Mouse (Mus musculus): ENCODE measurements at regions not wholly inside any gene's neighbourhood (a gene's known extent, or its start where the extent isn't known, plus 50 kb on each side); places are given as distances from the start of the nearest gene placed in this dataset.

DNA sequence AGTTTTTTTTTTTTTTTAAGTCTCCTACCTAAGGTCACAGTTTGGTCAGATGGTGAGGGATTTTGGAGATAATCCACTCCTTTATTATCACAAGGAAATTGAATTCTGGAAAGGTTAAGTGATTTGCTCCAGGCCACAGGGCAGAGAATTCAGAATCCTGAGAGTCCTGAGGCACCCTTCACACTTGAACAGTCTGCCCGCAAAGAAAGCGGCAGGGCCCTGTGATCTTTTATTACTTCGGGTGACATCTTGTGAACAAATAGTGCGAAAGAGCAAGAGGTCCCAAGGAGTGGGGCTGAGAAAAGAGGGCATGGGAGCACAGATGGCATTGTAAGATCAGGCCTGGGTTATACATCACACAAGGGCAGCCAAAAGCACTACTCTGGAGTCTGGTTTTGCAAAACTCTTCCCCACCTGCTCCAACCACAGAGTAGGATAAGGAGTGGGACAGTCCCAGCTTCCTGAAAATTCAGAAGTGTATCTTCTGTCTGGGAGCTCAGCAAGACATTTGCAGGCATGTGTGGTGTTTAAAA, 150.5 kb upstream of the Wdr11 start:
- no peak overlapping the region for H3K4me2 ChIP-seq
- H3K27ac ChIP-seq, result no peak overlapping the region
- no peak overlapping the region for H3K4me3 ChIP-seq
- H3K9ac ChIP-seq, result no peak overlapping the region
- H3K9me3 ChIP-seq (replicated peaks), result no peaks in the 10 kb centered on the region
- no peaks in the 10 kb centered on the region for H3K27me3 ChIP-seq
- ATAC-seq, result no peak
- 70% methylated on average over 4 of the region's 4 CpGs for WGBS
- no peaks in the 10 kb centered on the region for H3K4me1 ChIP-seq
- no peaks in the 10 kb centered on the region for H3K36me3 ChIP-seq (ENCODE audit: poor library complexity, severe bottlenecking)

DNA sequence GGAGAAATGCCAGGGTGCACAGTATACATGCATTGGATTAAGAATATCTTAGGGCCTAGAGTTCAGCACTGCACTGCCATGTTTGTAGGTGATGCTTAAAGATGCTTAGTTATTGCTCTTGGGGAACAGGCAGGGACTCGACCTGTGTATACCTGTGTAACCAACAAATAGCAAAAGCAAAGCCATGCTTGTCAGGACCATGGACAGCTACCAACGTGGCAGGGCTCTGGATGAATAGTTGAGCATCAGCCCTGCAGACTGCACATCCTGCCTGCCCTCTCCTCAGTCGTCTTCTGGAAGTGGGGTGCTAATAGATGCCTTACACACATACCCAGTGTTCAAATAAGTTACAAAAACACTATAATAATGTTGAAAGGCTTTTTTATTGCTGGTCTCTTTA, 122.2 kb upstream of the Wdr11 start:
- H3K36me3 ChIP-seq (ENCODE audit: poor library complexity, severe bottlenecking), result no peaks in the 10 kb centered on the region
- no peaks in the 10 kb centered on the region for H3K9me3 ChIP-seq (replicated peaks)
- no peak overlapping the region for H3K4me2 ChIP-seq
- no peak overlapping the region for H3K27ac ChIP-seq
- H3K9ac ChIP-seq, result no peak overlapping the region
- WGBS, result 15% methylated on average over 3 of the region's 3 CpGs
- no peaks in the 10 kb centered on the region for H3K4me1 ChIP-seq
- ATAC-seq, result no peak
- no peaks in the 10 kb centered on the region for H3K27me3 ChIP-seq
- no peak overlapping the region for H3K4me3 ChIP-seq

DNA sequence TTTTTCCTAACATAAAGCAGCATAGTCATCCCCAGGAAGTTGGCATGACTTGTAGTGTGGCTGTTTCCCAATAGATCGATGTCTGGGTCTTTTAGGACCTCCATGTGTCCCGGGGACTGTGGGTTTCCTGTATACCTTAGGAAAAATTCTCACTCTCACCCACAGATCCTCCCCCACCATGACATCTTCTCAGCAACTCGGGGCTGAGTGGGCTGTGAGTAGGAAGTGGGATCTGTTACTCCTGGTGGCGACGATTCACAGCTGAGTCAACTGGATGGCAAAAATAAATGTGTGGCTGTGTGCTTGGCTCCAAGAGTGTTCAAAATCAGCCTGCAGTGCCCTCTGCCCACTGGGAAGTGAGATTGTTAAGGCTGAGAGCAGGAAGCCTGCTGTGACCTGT, 107.9 kb upstream of the Wdr11 start:
- H3K36me3 ChIP-seq (ENCODE audit: poor library complexity, severe bottlenecking), result no peaks in the 10 kb centered on the region
- no peak overlapping the region for H3K9ac ChIP-seq
- H3K27ac ChIP-seq, result no peak overlapping the region
- no peaks in the 10 kb centered on the region for H3K4me1 ChIP-seq
- no peak overlapping the region for H3K4me3 ChIP-seq
- WGBS, result 86% methylated on average over 5 of the region's 5 CpGs
- no peak for ATAC-seq
- 0 out of 2 replicates have a peak, but pooled peaks cover 6% of the 10 kb centered on the region for H3K9me3 ChIP-seq (replicated peaks)
- H3K27me3 ChIP-seq, result no peaks in the 10 kb centered on the region
- no peak overlapping the region for H3K4me2 ChIP-seq

DNA sequence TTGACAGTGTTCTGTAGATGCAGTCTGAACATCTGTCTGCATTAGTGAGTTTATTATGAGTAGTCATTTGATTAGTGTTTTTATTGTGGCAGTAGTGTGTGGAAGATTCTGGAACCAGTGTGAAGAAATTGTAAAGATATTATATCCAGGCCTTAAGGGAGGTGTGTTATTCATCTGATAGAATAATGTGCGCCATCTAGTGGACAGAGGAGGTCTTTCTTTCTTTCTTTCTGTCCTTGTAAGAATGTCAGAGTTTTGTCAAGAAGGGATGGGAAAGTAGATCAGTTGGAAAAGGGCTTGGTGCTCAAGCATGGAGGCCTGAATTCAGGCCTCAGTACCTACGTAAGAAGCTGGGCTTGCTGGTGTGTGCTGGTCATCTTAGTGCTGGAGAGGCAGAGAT, 84.8 kb upstream of the Wdr11 start:
- Histone ChIP-seq H3K27me3 (no peaks in the 10 kb centered on the region), H3K9ac (no peak overlapping the region), H3K4me3 (no peak overlapping the region), H3K4me2 (no peak overlapping the region), H3K27ac (no peak overlapping the region), H3K9me3 (replicated peaks) (no peaks in the 10 kb centered on the region), H3K36me3 (ENCODE audit: poor library complexity, severe bottlenecking) (no peaks in the 10 kb centered on the region), H3K4me1 (no peaks in the 10 kb centered on the region)
- WGBS, result 25% methylated on average over 2 of the region's 2 CpGs
- ATAC-seq, result no peak

DNA sequence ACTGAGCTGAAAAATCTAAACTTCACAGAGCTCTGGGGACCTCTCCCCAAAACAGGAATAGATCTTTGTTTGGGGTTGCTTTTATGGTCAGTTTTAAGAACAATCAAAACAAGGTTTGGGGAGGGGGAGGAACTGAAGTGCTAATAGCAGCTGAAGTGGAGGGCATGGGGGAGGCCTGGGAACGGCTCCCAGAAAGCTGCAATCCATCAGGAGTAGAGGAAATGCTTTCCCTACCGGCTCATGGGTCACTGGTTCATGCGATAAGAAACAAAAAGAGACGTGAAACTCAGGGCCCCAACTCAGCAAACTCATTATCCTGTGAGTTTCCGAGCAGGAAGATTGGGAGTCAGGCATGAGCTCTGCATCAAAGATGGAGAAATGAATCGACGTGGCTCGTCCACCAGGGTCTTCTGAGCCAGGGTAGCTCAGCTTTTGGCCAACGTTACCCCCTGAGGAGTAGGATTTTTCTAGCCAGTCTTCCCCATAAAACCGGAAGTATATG, 82.0 kb upstream of the Wdr11 start:
- Histone ChIP-seq H3K4me1 (no peaks in the 10 kb centered on the region), H3K27ac (no peak overlapping the region), H3K36me3 (ENCODE audit: poor library complexity, severe bottlenecking) (no peaks in the 10 kb centered on the region), H3K9me3 (replicated peaks) (no peaks in the 10 kb centered on the region), H3K4me2 (no peak overlapping the region), H3K4me3 (no peak overlapping the region), H3K9ac (no peak overlapping the region), H3K27me3 (no peaks in the 10 kb centered on the region)
- no peak for ATAC-seq
- WGBS, result 63% methylated on average over 10 of the region's 10 CpGs

DNA sequence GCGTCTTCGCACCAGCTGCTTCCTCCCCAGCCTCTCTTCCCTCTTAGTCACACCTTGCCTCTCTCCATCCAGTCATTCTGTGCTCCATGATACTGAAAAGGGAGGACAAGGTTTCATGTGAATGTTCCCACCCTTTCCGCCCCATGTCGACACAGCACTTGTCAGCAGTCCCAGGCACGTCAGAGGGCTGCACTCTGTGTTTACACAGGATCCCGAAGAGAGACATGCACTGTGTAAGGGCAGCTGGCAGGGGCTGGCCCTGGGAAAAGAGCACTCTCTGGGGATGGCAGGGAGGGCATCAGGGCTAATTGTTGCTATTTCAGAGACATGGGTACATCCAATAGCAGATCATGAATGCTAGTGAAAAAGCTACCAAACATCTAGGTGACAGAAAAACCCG, 77.0 kb upstream of the Wdr11 start:
- H3K4me1 ChIP-seq, result 0 out of 2 replicates have a peak, but pooled peaks cover 5% of the 10 kb centered on the region
- H3K9me3 ChIP-seq (replicated peaks), result no peaks in the 10 kb centered on the region
- no peak overlapping the region for H3K4me2 ChIP-seq
- 83% methylated on average over 7 of the region's 7 CpGs for WGBS
- ATAC-seq, result no peak
- no peak overlapping the region for H3K4me3 ChIP-seq
- H3K27me3 ChIP-seq, result no peaks in the 10 kb centered on the region
- no peak overlapping the region for H3K27ac ChIP-seq
- H3K9ac ChIP-seq, result no peak overlapping the region
- H3K36me3 ChIP-seq (ENCODE audit: poor library complexity, severe bottlenecking), result no peaks in the 10 kb centered on the region

DNA sequence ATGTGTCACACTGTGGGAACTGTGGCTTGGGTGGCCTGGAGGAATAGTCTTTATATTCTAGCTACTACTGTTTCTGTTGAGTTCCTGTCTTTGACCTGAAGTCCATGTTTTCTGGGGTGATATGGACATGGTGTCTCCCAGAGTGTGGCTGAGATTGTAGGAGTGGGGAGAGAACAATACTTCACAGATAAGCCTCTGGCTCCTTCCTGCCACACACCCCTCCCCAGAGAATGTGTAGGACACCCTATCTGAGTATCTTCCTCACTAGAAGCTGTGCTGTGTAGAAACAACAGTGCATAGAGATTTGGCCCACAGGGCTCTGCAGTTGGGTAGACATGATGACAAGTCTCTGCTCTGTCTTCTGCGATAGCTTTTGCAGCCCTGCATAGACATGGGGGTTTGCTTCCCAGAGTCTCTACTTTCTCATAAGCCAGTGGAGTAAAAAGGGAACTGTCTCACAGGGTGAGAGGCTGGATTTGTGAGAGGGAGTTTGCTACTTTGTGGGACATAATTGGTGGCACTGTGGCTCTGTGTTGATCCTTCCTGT, 67.2 kb upstream of the Wdr11 start:
- no peak overlapping the region for H3K4me2 ChIP-seq
- no peaks in the 10 kb centered on the region for H3K4me1 ChIP-seq
- no peaks in the 10 kb centered on the region for H3K9me3 ChIP-seq (replicated peaks)
- ATAC-seq, result no peak
- no peaks in the 10 kb centered on the region for H3K27me3 ChIP-seq
- H3K9ac ChIP-seq, result no peak overlapping the region
- H3K4me3 ChIP-seq, result no peak overlapping the region
- H3K36me3 ChIP-seq (ENCODE audit: poor library complexity, severe bottlenecking), result no peaks in the 10 kb centered on the region
- no peak overlapping the region for H3K27ac ChIP-seq
- WGBS, result 100% methylated on average over 1 of the region's 1 CpGs

DNA sequence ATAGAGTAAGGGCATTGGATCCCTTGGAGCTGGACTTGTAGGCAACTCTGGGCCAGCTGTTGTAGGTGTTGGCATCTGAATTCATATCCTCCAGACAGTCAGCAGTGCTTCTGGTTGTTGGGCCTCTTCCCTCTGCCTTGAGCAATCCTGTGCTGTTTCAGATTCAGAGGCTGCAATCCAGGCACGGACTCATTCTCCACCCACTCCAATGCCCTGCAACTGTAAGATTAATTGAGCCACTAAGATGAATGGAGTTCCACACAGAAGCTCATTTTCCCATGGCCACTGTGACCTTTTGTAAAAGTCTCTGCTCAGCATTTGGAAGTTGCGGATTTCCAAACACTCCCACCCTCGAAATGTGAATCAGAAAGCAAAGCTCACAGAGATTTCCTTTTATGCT, 65.7 kb upstream of the Wdr11 start:
- no peaks in the 10 kb centered on the region for H3K36me3 ChIP-seq (ENCODE audit: poor library complexity, severe bottlenecking)
- H3K27ac ChIP-seq, result no peak overlapping the region
- no peak overlapping the region for H3K4me3 ChIP-seq
- 34% methylated on average over 3 of the region's 3 CpGs for WGBS
- no peak for ATAC-seq
- H3K27me3 ChIP-seq, result no peaks in the 10 kb centered on the region
- H3K4me2 ChIP-seq, result no peak overlapping the region
- H3K9ac ChIP-seq, result no peak overlapping the region
- H3K9me3 ChIP-seq (replicated peaks), result no peaks in the 10 kb centered on the region
- H3K4me1 ChIP-seq, result no peaks in the 10 kb centered on the region

DNA sequence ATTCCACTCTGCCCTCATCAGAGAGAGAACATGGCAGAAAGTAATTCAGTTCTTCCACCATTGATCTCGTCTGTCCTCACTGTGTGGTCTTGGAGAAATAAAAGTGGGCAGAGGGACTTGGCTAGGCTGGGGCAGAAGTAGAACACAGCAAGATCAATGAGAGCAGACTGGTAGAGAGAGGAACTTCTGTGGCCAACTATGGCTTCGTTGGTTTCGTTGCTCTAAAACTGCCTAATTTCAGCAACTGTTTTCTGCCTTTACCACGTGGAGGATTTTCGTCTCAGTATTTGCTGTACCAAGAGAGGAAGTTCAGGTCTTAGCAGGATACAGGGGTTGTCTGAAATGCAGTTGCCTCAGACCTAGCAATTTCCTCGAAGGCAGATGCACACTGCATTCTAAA, 63.4 kb upstream of the Wdr11 start:
- Histone ChIP-seq H3K27ac (no peak overlapping the region), H3K4me1 (no peaks in the 10 kb centered on the region), H3K4me2 (no peak overlapping the region), H3K4me3 (no peak overlapping the region), H3K36me3 (ENCODE audit: poor library complexity, severe bottlenecking) (no peaks in the 10 kb centered on the region), H3K9ac (no peak overlapping the region), H3K27me3 (no peaks in the 10 kb centered on the region), H3K9me3 (replicated peaks) (no peaks in the 10 kb centered on the region)
- ATAC-seq, result no peak
- 75% methylated on average over 6 of the region's 6 CpGs for WGBS

DNA sequence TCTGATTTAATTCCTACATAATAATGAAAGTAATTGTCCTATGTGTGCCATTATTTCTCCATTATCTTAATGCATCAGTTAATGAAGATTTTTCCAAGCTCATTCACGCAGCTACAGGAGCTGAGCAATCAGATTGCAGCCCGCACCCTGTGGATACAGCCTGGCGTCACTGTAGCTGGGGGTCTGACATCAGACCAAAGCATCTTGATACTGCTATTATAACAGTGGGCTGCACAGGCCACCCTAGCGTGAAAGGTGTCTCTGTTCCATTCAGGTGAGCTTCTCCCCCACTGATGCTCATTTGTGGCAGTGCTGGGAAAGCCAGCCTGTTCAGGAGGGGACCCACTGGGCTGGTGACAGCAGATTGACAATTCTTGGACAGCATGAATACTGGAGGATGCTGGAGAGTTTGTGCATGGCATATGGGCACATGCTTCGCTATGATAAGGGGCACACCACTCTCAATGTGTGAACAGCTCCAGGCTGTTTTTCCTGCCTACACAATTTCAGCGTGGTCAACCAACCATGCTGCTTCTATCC, 58.2 kb upstream of the Wdr11 start:
- Histone ChIP-seq H3K4me3 (no peak overlapping the region), H3K27ac (no peak overlapping the region), H3K4me1 (no peaks in the 10 kb centered on the region), H3K27me3 (no peaks in the 10 kb centered on the region), H3K36me3 (ENCODE audit: poor library complexity, severe bottlenecking) (no peaks in the 10 kb centered on the region), H3K9me3 (replicated peaks) (no peaks in the 10 kb centered on the region), H3K9ac (no peak overlapping the region), H3K4me2 (no peak overlapping the region)
- 72% methylated on average over 6 of the region's 6 CpGs for WGBS
- ATAC-seq, result 0 out of 2 replicates have a peak, but pooled peaks have one; percentile 10

Measured in forebrain, embryonic 13.5 days (tissue).